Mouse (Mus musculus) C2C12 (cell line): ENCODE data around the gene Synpr.

Source experiments
- CEBPB ChIP-seq: IDR thresholded peaks from one replicate; pipeline ENCODE4 v1.6.1; 2011; ENCODE audit warnings: low read depth, mild to moderate bottlenecking, control low read depth, moderate library complexity
- CTCF ChIP-seq: IDR thresholded peaks from one replicate; pipeline ENCODE4 v1.5.1; 2011; ENCODE audit not compliant: control insufficient read depth, insufficient read depth, insufficient read length
- FOSL1 ChIP-seq: IDR thresholded peaks from one replicate; pipeline ENCODE4 v1.8.0; 2011; ENCODE audit warnings: mild to moderate bottlenecking, low read length; ENCODE audit not compliant: poor library complexity, insufficient read depth, severe bottlenecking
- MAX ChIP-seq: IDR thresholded peaks from one replicate; pipeline ENCODE4 v1.6.1; 2011; ENCODE audit warnings: mild to moderate bottlenecking, control low read depth
- MYOD1 ChIP-seq: IDR thresholded peaks from one replicate; pipeline ENCODE4 v1.6.1; 2011; ENCODE audit warnings: low read depth; ENCODE audit not compliant: control insufficient read depth, insufficient read length
- MYOG ChIP-seq: IDR thresholded peaks from one replicate; pipeline ENCODE4 v1.6.1; 2011; ENCODE audit not compliant: control insufficient read depth, insufficient read length; ENCODE audit errors: extremely low read depth
- USF1 ChIP-seq: IDR thresholded peaks from one replicate; pipeline ENCODE4 v1.6.1; 2011; ENCODE audit warnings: low read depth, mild to moderate bottlenecking, control low read depth, moderate library complexity

DNA sequence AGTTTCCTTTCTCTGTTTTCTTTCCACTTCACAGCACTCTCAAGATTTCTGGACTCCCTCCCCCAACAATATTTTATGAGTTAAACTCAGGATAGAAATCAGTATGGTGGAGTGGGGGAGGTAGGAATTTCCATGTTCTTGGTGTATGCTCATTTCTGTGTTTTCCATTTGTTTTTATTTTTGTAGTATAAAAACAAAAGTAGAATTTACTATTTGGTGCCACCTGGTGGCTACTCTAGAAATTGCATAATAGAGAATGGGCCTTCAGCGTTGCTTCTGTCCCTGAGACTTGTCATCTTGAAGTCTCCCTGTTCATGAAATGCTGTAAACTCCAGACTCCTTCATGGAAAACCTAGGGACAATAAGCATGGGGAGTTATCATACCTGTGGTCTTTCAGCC is 47.7 kb upstream of the Synpr start:
- TF ChIP-seq MYOG: no peak
- TF ChIP-seq CTCF: no peak
- TF ChIP-seq USF1: no peak
- TF ChIP-seq MAX: no peak
- no peak for TF ChIP-seq CEBPB
- no peak for TF ChIP-seq MYOD1
- TF ChIP-seq FOSL1: no peak
